Mouse (Mus musculus): ENCODE results near the gene Dph2.

The Dph2 gene

GRCm38 (mm10) chr4:117912685-117913273, 20.9 kb upstream of the Dph2 start:
- intact Hi-C loops (cut with DNase I), result no loop called here

GRCm38 (mm10) chr4:117912131-117912561, 20.3 kb upstream of the Dph2 start:
- intact Hi-C loops (cut with DNase I), result no loop called here

GRCm38 (mm10) chr4:117908834-117909453, 17.1 kb upstream of the Dph2 start:
- intact Hi-C loops (cut with DNase I), result no loop called here

GRCm38 (mm10) chr4:117906196-117906595, 14.4 kb upstream of the Dph2 start:
- intact Hi-C loops (cut with DNase I), result no loop called here

GRCm38 (mm10) chr4:117904761-117905160, 12.9 kb upstream of the Dph2 start:
- intact Hi-C loops (cut with DNase I), result no loop called here

GRCm38 (mm10) chr4:117904094-117904493, 12.3 kb upstream of the Dph2 start:
- intact Hi-C loops (cut with DNase I), result no loop called here

GRCm38 (mm10) chr4:117898111-117898510, 6.3 kb upstream of the Dph2 start:
- intact Hi-C loops (cut with DNase I), result no loop called here

- intact Hi-C loops (cut with DNase I), result no loop called here
Measured at GRCm38 (mm10) chr4:117896031-117896430, 4.2 kb upstream of the Dph2 start.

- intact Hi-C loops (cut with DNase I), result no loop called here
Measured at GRCm38 (mm10) chr4:117895339-117895738, 3.5 kb upstream of the Dph2 start.

GRCm38 (mm10) chr4:117894601-117895000, 2.8 kb upstream of the Dph2 start:
- intact Hi-C loops (cut with DNase I), result no loop called here

GRCm38 (mm10) chr4:117893376-117893775, 1.5 kb upstream of the Dph2 start:
- intact Hi-C loops (cut with DNase I), result no loop called here

GRCm38 (mm10) chr4:117890750-117891149, 1.1 kb downstream of the Dph2 start:
- intact Hi-C loops (cut with DNase I), result no loop called here

GRCm38 (mm10) chr4:117890031-117890430, 1.8 kb downstream of the Dph2 start:
- intact Hi-C loops (cut with DNase I), result no loop called here

- intact Hi-C loops (cut with DNase I), result no loop called here
Measured at GRCm38 (mm10) chr4:117889471-117889870, 2.4 kb downstream of the Dph2 start.

GRCm38 (mm10) chr4:117887920-117888319, 3.9 kb downstream of the Dph2 start:
- intact Hi-C loops (cut with DNase I), result no loop called here

- intact Hi-C loops (cut with DNase I), result no loop called here
Measured at GRCm38 (mm10) chr4:117887133-117887532, 4.7 kb downstream of the Dph2 start, which contains the start of gene Atp6v0b. Gene Atp6v0b (minus strand): TSS chr4:117887333.

GRCm38 (mm10) chr4:117886644-117887043, 5.2 kb downstream of the Dph2 start:
- intact Hi-C loops (cut with DNase I), result no loop called here

GRCm38 (mm10) chr4:117885994-117886393, 5.8 kb downstream of the Dph2 start:
- intact Hi-C loops (cut with DNase I), result no loop called here

GRCm38 (mm10) chr4:117885093-117885492, 6.7 kb downstream of the Dph2 start:
- intact Hi-C loops (cut with DNase I), result no loop called here

- intact Hi-C loops (cut with DNase I), result no loop called here
Measured at GRCm38 (mm10) chr4:117884146-117884545, 7.7 kb downstream of the Dph2 start.

GRCm38 (mm10) chr4:117882701-117883691, 8.8 kb downstream of the Dph2 start, which contains the start of gene B4galt2:
Gene B4galt2 (minus strand): TSS chr4:117883487.
- intact Hi-C loops (cut with DNase I), result no loop called here

GRCm38 (mm10) chr4:117878703-117879102, 13.1 kb downstream of the Dph2 start:
- intact Hi-C loops (cut with DNase I), result no loop called here

All from adrenal gland (tissue).